Mouse (Mus musculus) gonadal fat pad, adult 2 months (tissue): Measurements from ENCODE around the gene Klhl10. TPM values are rescaled to one million over a fixed set of nuclear protein-coding genes. Genes with fewer than 3 reads are reported as not detected.

Experiments used
- polyA plus RNA-seq: library from polyadenylated mRNA; depleted of rRNA; stranded (reverse); fragments of >200 nt; gene quantifications from 2 replicates; pipeline ENCODE4 v1.2.3, GENCODE M21; 2012; rRNA removed

The Klhl10 gene
- polyA plus RNA-seq, 1 experiment, result 2.8 TPM

Other genes starting within 250 kb of the Klhl10 start
- 0.04 TPM in 1 of 2 replicates, not detected in the other for gene Krt9, start 248.7 kb upstream of the Klhl10 start, polyA plus RNA-seq
- 40.0 and 42.3 TPM in 2 replicates for gene Krt14, start 234.4 kb upstream of the Klhl10 start, polyA plus RNA-seq
- not detected in 2 replicates for gene Krt16, start 193.0 kb upstream of the Klhl10 start, polyA plus RNA-seq
- gene Krt17, start 180.9 kb upstream of the Klhl10 start, polyA plus RNA-seq, result 2.4 and 2.9 TPM in 2 replicates
- gene Krt42, start 172.0 kb upstream of the Klhl10 start, polyA plus RNA-seq, result not detected in 2 replicates
- 113 and 130 TPM in 2 replicates for gene Eif1, start 122.0 kb upstream of the Klhl10 start, polyA plus RNA-seq
- not detected in 2 replicates for gene Gast, start 107.5 kb upstream of the Klhl10 start, polyA plus RNA-seq
- gene Hap1, start 85.8 kb upstream of the Klhl10 start, polyA plus RNA-seq, result 27.5 and 36.4 TPM in 2 replicates
- 213 and 239 TPM in 2 replicates for gene Jup, start 44.2 kb upstream of the Klhl10 start, polyA plus RNA-seq
- 35.4 and 45.1 TPM in 2 replicates for gene P3h4, start 27.1 kb upstream of the Klhl10 start, polyA plus RNA-seq
- gene Fkbp10, start 26.2 kb upstream of the Klhl10 start, polyA plus RNA-seq, result 33.1 and 34.4 TPM in 2 replicates
- 31.1 and 45.5 TPM in 2 replicates for gene Nt5c3b, start 109 bp upstream of the Klhl10 start, polyA plus RNA-seq
- 5.8 and 8.7 TPM in 2 replicates for gene Klhl11, start 30.8 kb downstream of the Klhl10 start, polyA plus RNA-seq
- 586 and 685 TPM in 2 replicates for gene Acly, start 86.1 kb downstream of the Klhl10 start, polyA plus RNA-seq
- gene Ttc25, start 103.7 kb downstream of the Klhl10 start, polyA plus RNA-seq, result 1.7 and 2.5 TPM in 2 replicates
- 25.2 and 26.1 TPM in 2 replicates for gene Cnp, start 133.0 kb downstream of the Klhl10 start, polyA plus RNA-seq
- gene Nkiras2, start 177.3 kb downstream of the Klhl10 start, polyA plus RNA-seq, result 69.6 and 80.6 TPM in 2 replicates
- 42.1 and 62.0 TPM in 2 replicates for gene Dnajc7, start 178.3 kb downstream of the Klhl10 start, polyA plus RNA-seq